Mouse (Mus musculus) gastrocnemius, adult 2 months (tissue): ENCODE measurements at regions not wholly inside any gene's neighbourhood (a gene's known extent, or its start where the extent isn't known, plus 50 kb on each side); places are given as distances from the start of the nearest gene placed in this dataset.
"Not testable (repeated sequence)": the region's sequence is repeated elsewhere in the genome, so short reads cannot be mapped to it uniquely, and the experiment has no call there.

Source experiments
- DNase-seq: peaks from one replicate; pipeline ENCODE4 v3.0.0; 2022
- H3K27ac ChIP-seq: fragments of 200-600 bp; 2 replicates; pipeline ENCODE4 v1.8.1; 2022; ENCODE audit warnings: mild to moderate bottlenecking
- H3K4me3 ChIP-seq: fragments of 200-600 bp; 2 replicates; pipeline ENCODE4 v1.8.1; 2022; ENCODE audit warnings: mild to moderate bottlenecking, moderate library complexity
- CTCF ChIP-seq: fragments of 200-600 bp; IDR thresholded peaks from 2 replicates; pipeline ENCODE4 v1.8.1; 2022; ENCODE audit warnings: antibody characterized with exemption, mild to moderate bottlenecking, moderate library complexity
- intact Hi-C: fragments of 180-260 bp; cut with DNase I; formaldehyde crosslinking; loops from one replicate; pipeline ENCODE4 v1.15.1; 2025

GRCm38 (mm10) chr12:70660388-70660787 is 164.9 kb upstream of the Frmd6 start:
- TF ChIP-seq CTCF: no peak
- Histone ChIP-seq H3K27ac (no peak overlapping the region), H3K4me3 (no peak overlapping the region)
- DNase-seq: no peak
- intact Hi-C loops: no loop called here

DNA sequence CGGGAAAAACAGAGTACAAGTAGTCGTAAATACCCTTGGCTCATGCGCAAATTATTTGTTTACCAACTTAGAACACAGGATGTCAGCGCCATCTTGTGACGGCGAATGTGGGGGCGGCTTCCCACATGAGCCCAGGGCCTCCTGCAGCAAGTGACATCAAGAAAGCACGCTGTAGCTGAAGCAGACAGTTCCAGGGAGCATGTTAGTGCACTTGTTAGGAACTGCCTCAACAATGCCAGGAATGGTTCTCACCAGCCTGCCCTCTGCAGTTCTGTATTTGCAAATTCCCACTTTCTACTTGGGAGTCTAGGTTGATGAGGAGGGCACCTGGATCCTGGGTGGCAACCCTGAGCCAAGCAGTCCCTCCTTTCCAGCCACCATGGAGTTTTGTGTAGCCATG is 157.2 kb upstream of the Frmd6 start:
- DNase-seq, H3K4me3 ChIP-seq, H3K27ac ChIP-seq, intact Hi-C loops: not testable (repeated sequence)
- TF ChIP-seq CTCF: peak; percentile 18; the same call in 1 of the 2 replicates

DNA sequence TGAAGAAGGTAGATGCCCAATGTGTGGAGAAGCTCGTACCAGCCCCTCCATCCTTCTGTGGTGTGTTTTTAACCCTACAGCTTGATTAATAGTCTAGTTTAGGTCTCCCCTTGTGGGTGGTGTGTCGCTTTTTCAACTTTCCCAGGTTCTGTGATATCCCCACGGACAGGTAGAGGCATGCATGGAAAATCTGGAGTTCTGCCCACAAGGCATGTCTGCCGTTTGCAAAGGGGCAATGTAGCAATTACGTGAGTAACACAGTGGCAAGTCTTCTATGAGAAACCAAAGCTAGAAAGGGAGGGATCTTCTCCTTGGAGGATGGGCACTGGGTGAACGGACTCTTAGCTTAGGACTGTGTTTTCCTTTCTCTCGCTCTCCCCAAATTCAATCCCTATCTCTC is 153.2 kb upstream of the Frmd6 start:
- intact Hi-C loops: no loop called here
- Histone ChIP-seq H3K27ac (no peak overlapping the region), H3K4me3 (no peak overlapping the region)
- no peak for TF ChIP-seq CTCF
- DNase-seq: no peak

GRCm38 (mm10) chr12:70673188-70673587 is 152.1 kb upstream of the Frmd6 start:
- DNase-seq: no peak
- Histone ChIP-seq H3K4me3 (no peak overlapping the region), H3K27ac (no peak overlapping the region)
- intact Hi-C loops: no loop called here
- TF ChIP-seq CTCF: no peak

GRCm38 (mm10) chr12:70674144-70674543 is 151.2 kb upstream of the Frmd6 start:
- Histone ChIP-seq H3K27ac (no peak overlapping the region), H3K4me3 (no peak overlapping the region)
- DNase-seq: no peak
- intact Hi-C loops: no loop called here
- no peak for TF ChIP-seq CTCF

DNA sequence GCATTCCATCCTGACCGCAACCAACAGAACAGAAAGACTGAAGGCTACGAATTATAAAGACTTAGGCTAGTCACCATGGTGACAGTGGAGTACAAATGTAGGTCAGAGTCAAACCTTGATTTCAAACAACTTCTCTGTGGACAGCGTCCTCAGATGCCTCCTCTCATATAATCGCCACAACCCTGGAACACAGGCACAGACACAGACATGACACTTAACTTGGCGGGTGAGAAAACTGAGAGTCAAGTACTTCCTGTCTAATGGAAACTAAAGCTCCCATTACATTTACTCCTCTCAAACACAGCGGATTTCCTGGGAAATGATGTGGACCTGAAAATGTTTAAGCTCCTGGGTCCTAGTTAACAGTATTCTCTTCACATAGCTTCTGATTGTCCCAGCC is 149.5 kb upstream of the Frmd6 start:
- Histone ChIP-seq H3K27ac (no peak overlapping the region), H3K4me3 (no peak overlapping the region)
- TF ChIP-seq CTCF: no peak
- intact Hi-C loops: loop anchor here (5.0 kb wide), 1 partner anchor 236 kb away; no protein-coding TSS in a partner anchor
- no peak for DNase-seq

DNA sequence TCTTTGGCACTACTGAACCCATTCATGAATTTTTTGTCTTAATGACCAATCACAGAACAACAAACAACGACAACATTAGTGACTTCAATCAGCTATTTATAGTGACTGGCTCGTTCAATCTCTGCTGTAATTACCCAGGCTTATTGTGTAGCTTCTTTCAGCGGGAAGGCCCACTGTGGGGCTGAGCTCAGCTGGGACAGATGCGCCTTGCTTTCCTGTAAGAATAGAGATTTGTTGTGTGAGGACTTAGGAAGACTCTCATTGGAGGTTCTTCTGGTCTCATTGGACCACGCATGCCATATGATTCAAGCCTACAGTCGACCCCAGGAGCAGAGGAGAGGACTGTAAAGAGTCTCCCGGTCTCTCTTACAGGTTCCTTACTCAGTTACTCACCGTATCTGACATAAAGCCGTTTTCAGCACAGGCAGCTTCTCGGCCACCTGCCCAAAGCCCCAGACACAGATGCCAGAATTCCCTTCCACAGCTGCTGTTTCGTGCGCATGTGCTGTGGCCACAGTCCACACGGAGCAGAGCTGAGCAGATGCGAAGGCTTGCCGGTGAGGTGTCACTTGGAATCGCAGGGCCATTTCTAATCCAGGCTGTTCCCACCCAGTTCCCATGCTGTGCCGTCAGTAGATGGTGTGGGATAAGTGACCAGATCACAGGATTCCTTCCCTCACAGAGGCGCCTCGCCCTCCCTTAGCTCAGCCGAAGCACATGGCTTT is 145.5 kb upstream of the Frmd6 start:
- peak overlapping the region; percentile 75 for H3K27ac ChIP-seq
- DNase-seq: peak; percentile 81
- intact Hi-C loops: loop anchor here (5.0 kb wide), 1 partner anchor 232 kb away; no protein-coding TSS in a partner anchor
- peak overlapping the region; percentile 44 for H3K4me3 ChIP-seq
- TF ChIP-seq CTCF: peak; percentile 31; the same call in 1 of the 2 replicates

DNA sequence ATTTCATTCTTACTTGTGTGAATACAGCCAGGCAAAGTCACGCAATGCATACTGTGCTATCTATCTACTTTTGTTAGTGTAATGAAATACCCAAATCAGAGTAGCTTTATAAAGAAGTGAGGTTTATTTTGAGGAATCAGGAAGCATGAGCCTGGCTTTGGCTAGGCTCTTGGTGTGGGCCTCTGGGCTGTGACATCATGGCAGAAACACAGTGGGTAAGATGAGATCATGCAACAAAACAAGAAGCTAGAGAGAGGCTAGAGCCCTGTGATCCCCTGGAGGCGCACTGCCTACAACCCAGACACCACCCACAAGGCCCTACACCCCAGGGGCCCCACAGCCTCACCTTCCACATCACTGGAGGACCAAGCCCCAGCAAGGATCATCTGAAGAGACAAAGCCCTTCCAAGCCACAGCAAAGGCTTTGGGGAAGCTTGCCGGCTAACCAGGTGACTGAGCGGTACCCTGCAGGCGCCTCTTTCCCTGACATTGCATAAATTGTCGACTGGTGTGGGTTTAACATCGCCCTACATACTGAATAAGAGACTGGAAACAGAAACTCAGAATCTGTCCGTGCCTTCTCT is 143.8 kb upstream of the Frmd6 start:
- TF ChIP-seq CTCF: no peak
- no peak for DNase-seq
- H3K27ac ChIP-seq: no peak overlapping the region
- H3K4me3 ChIP-seq: no peak overlapping the region
- intact Hi-C loops: no loop called here

- no peak overlapping the region for H3K4me3 ChIP-seq
Measured at GRCm38 (mm10) chr12:70684354-70684753, 141.0 kb upstream of the Frmd6 start.

DNA sequence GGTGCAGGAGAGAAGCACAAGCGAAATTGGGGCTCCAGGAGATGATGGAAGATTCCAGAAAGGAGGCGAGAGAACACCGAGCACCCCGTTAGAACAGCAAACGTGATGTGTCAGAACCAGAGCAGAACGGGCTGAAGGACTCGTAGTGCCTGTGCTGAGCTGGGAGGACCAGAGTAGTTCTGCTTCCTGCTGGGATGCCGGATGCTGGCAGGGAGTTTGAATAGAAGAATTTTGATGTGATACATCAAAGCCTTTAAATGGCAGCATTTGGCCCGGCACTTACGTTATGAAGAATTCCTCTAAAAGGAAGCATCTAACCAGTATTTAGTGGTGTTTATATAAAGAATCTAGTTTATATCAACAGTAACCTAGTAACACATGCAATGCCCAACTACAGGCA is 139.9 kb upstream of the Frmd6 start:
- TF ChIP-seq CTCF: no peak
- intact Hi-C loops: no loop called here
- Histone ChIP-seq H3K27ac (no peak overlapping the region), H3K4me3 (no peak overlapping the region)
- DNase-seq: no peak

More at GRCm38 (mm10) chr12:70684354-70684753, 141.0 kb upstream of the Frmd6 start:
- H3K27ac ChIP-seq: no peak overlapping the region
- no peak for TF ChIP-seq CTCF
- DNase-seq: no peak
- intact Hi-C loops: no loop called here

GRCm38 (mm10) chr12:70686337-70686736 is 139.0 kb upstream of the Frmd6 start:
- no peak for DNase-seq
- Histone ChIP-seq H3K27ac (no peak overlapping the region), H3K4me3 (no peak overlapping the region)
- intact Hi-C loops: no loop called here
- no peak for TF ChIP-seq CTCF

- intact Hi-C loops: no loop called here
- no peak for TF ChIP-seq CTCF
- DNase-seq: peak; percentile 24
- H3K4me3 ChIP-seq: no peak overlapping the region
- no peak overlapping the region for H3K27ac ChIP-seq
Measured at GRCm38 (mm10) chr12:70686971-70687370, 138.3 kb upstream of the Frmd6 start.

GRCm38 (mm10) chr12:70695162-70695561 is 130.2 kb upstream of the Frmd6 start:
- Histone ChIP-seq H3K27ac (no peak overlapping the region), H3K4me3 (no peak overlapping the region)
- DNase-seq: no peak
- TF ChIP-seq CTCF: no peak
- intact Hi-C loops: no loop called here

GRCm38 (mm10) chr12:70696256-70696655 is 129.1 kb upstream of the Frmd6 start:
- TF ChIP-seq CTCF: no peak
- intact Hi-C loops: no loop called here
- no peak for DNase-seq
- H3K4me3 ChIP-seq: no peak overlapping the region
- H3K27ac ChIP-seq: no peak overlapping the region
